Mouse (Mus musculus) stomach, embryonic 14.5 days (tissue): ENCODE measurements at regions not wholly inside any gene's neighbourhood (a gene's known extent, or its start where the extent isn't known, plus 50 kb on each side); places are given as distances from the start of the nearest gene placed in this dataset.

Experiments
- ATAC-seq: fragments of 200-750 bp; cut with Nextera tagmentation; 2 replicates; pipeline ENCODE4 v1.8.0; 2017; ENCODE audit warnings: low read depth, moderate TSS enrichment; ENCODE audit not compliant: insufficient number of reproducible peaks, insufficient read depth, low FRiP score
- H3K27ac ChIP-seq: fragments of 300-500 bp; sonication (generic); 2 replicates; pipeline ENCODE4 v1.5.1; 2014; ENCODE audit warnings: mild to moderate bottlenecking, low read length, moderate library complexity, mixed read lengths
- H3K27me3 ChIP-seq: fragments of 300-500 bp; sonication (generic); 2 replicates; pipeline ENCODE4 v1.6.1; 2014; ENCODE audit warnings: low read length, control low read depth, mixed read lengths; ENCODE audit not compliant: control insufficient read depth, insufficient read depth
- H3K36me3 ChIP-seq: fragments of 300-500 bp; sonication (generic); 2 replicates; pipeline ENCODE4 v1.6.1; 2014; ENCODE audit warnings: mild to moderate bottlenecking, control low read depth, low read length, moderate library complexity, mixed read lengths; ENCODE audit not compliant: control insufficient read depth, insufficient read depth
- H3K4me1 ChIP-seq: fragments of 300-500 bp; sonication (generic); 2 replicates; pipeline ENCODE4 v1.6.1; 2014; ENCODE audit warnings: low read length, control low read depth, mixed read lengths; ENCODE audit not compliant: control insufficient read depth, insufficient read depth
- H3K4me2 ChIP-seq: fragments of 300-500 bp; sonication (generic); replicated peaks from 2 replicates; pipeline ENCODE4 v1.6.1; 2014; ENCODE audit warnings: low read depth, low read length, control low read depth
- H3K4me3 ChIP-seq: fragments of 300-500 bp; sonication (generic); 2 replicates; pipeline ENCODE4 v1.5.1; 2014; ENCODE audit warnings: low read depth, low read length, control low read depth
- H3K9ac ChIP-seq: fragments of 300-500 bp; sonication (generic); replicated peaks from 2 replicates; pipeline ENCODE4 v1.6.1; 2014; ENCODE audit warnings: low read depth, mild to moderate bottlenecking, control low read depth, low read length, moderate library complexity, mixed read lengths
- H3K9me3 ChIP-seq: fragments of 300-500 bp; sonication (generic); 2 replicates; pipeline ENCODE4 v1.6.1; 2016; ENCODE audit warnings: low read depth, low read length, control low read depth; ENCODE audit not compliant: control insufficient read depth
- WGBS: fragments of 180-500 bp; shearing (Covaris S2); extraction: QIAGEN DNeasy Blood & Tissue Kit; methylation state at CpG from one replicate; pipeline ENCODE4 v1.1.7; 2014; 5-methylcytosine and 5-hydroxymethylcytosine counted together

DNA sequence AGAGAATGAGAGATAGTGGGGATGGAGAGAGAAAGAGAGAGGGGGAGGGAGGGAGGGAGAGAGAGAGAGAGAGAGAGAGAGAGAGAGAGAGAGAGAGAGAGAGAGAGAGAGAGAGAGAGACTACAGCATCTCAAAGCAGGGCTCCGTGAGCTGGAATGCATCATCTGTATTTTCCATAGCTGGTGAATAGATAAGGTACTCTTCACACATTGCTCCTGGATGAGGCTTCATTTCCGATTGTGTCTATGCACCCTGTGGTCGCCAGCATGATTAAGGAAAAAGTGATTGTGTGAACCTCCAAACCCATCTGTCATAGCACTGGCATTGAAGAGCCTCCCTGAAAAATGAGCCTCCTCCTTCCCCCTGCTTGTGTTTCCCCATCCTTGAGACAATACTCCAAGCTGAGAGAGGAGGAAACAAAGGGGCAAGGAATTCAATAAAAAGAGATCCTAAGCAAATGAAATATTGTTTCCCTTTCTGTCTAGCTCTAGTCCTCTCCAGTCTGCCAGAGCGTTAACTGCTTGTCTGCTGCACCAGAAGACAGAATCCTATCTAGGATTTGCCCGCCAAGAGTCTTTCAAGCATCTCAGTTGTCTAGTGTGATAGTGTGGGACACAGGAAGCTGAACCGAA lies 130.4 kb upstream of the Spats2l start:
- Histone ChIP-seq H3K9me3 (no peaks in the 10 kb centered on the region), H3K36me3 (no peaks in the 10 kb centered on the region), H3K9ac (no peak overlapping the region), H3K4me2 (no peak overlapping the region), H3K27ac (no peak overlapping the region), H3K4me3 (no peak overlapping the region), H3K4me1 (no peaks in the 10 kb centered on the region), H3K27me3 (no peaks in the 10 kb centered on the region)
- 41% methylated on average over 6 of the region's 6 CpGs for WGBS
- no peak for ATAC-seq

DNA sequence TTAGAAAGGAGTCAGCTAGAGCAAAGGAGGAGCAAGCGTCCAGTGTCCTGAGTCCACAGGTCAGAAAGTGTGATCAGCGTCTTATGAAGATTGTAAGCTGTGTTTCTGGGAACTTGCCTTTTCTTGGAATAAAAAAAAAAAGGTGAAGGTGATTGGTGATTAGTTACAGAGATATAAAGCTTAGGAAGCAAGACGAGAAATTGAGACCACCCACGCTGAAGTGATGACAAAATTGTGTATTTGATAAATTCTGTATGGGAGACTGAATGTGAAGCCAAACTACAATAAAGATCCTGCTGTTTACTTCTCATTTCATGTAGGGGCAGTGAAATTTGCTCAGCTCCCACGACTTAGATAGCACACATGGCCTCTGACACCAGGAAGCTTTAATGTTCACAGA lies 109.0 kb upstream of the Spats2l start:
- Histone ChIP-seq H3K27ac (no peak overlapping the region), H3K4me2 (no peak overlapping the region), H3K4me3 (no peak overlapping the region), H3K36me3 (no peaks in the 10 kb centered on the region), H3K27me3 (no peaks in the 10 kb centered on the region), H3K4me1 (no peaks in the 10 kb centered on the region), H3K9ac (no peak overlapping the region), H3K9me3 (no peaks in the 10 kb centered on the region)
- ATAC-seq = no peak
- 48% methylated on average over 5 of the region's 5 CpGs for WGBS

DNA sequence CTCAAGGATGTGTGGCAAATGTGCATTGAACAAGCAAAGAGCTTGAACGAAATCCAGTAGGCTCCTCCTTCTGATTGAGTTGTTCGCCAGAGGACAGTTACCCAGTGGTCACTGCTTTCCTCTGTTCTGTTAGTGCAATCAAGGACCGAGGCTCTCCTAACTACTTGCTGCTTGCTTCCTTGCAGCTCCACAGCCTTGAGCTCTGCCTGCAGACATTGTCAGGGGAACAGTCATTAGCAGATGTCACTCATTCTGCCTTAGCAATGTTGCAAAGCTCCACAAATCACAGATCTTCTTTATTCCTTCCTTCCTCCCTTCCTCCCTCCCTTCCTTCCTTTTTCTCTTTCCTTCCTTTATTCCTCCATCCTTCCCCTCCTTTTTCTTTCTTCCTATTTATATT lies 108.2 kb upstream of the Spats2l start:
- Histone ChIP-seq H3K9ac (no peak overlapping the region), H3K4me2 (no peak overlapping the region), H3K27ac (no peak overlapping the region), H3K4me3 (no peak overlapping the region), H3K27me3 (no peaks in the 10 kb centered on the region), H3K9me3 (no peaks in the 10 kb centered on the region), H3K4me1 (no peaks in the 10 kb centered on the region), H3K36me3 (no peaks in the 10 kb centered on the region)
- WGBS = 57% methylated on average over 3 of the region's 3 CpGs
- ATAC-seq = no peak

DNA sequence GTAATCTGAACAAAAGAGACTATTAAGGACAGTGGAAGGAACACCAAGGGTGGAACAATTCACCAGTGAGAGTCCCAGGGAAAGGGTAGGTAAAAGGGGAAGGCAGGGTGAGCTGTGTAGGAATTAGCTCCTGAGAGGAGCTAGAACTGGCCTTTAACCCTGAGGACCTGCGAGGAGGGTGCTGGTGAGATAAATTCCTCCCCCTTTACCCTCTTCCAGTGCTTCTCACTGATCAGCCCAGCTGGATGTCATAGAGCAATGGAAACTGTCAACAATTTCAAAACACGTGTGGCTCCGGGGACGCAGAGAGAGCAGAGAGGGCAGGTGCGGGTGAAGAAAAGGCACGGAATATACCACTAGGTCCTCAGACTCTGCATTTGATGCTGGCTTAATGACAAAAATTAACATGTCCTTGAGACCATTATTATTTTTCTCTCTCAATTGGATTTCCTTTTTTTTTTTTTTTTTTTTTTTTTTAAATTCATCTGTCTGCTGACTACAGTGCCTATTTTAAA lies 107.7 kb upstream of the Spats2l start:
- Histone ChIP-seq H3K4me3 (no peak overlapping the region), H3K9me3 (no peaks in the 10 kb centered on the region), H3K27ac (no peak overlapping the region), H3K27me3 (no peaks in the 10 kb centered on the region), H3K9ac (no peak overlapping the region), H3K4me1 (no peaks in the 10 kb centered on the region), H3K36me3 (no peaks in the 10 kb centered on the region), H3K4me2 (no peak overlapping the region)
- 56% methylated on average over 6 of the region's 6 CpGs for WGBS
- ATAC-seq = no peak

DNA sequence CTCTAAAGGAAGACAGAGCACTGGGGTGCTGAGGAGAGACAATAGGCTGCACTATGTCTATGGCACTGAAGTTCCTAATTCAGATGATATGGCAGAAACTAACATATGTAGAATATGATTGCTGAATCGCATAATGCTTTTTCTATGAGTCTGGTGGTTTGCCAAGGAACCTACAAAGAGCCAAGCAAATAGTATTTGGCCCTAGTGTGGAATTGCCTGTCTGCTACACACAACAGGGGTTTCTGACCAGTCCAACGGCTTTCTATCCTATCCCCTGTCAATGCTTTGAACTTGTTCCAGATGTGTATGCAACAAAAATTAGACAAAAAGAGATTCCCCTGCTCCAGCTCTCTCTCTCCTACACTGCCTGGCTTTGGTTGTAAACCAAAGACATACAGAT lies 100.5 kb upstream of the Spats2l start:
- no peak for ATAC-seq
- WGBS = 64% methylated on average over 2 of the region's 2 CpGs
- H3K27me3 ChIP-seq = no peaks in the 10 kb centered on the region
- H3K9ac ChIP-seq = no peak overlapping the region
- H3K4me3 ChIP-seq = no peak overlapping the region
- H3K27ac ChIP-seq = no peak overlapping the region
- no peaks in the 10 kb centered on the region for H3K36me3 ChIP-seq
- H3K9me3 ChIP-seq = no peaks in the 10 kb centered on the region
- H3K4me1 ChIP-seq = no peaks in the 10 kb centered on the region
- no peak overlapping the region for H3K4me2 ChIP-seq

DNA sequence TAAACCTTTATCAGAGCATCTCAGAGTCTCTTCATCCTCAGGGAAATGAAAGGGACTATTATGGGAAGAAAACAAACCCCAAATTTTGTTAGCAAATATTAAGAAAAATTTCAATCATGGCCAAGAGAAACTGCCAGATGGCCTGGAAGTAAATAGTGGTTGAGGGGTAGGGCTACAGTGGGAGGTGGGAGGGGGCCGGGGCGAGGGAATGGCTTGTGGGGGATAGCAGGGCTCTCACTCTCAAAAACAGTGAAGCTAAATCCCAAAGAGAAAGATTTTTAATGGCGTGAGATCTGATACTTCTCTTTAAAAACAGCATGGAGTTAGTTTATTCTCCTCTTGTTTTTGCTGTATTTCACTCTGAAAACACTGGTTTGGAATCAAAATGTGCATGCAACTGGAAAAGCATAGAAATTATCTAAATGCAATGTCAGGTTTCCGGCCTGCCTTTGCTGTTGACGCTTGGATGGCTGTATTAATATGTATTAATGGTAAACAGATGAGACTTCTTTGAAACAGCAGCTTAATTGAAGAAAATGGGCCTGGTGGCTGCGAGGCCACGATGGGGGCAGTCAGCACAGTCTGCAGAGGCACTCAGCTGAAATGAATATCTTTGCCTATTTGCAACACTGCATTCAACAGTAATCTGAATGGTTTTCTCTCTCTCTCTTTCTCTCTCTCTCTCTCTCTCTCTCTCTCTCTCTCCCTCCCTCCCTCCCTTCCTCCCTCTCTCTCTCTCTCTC lies 99.8 kb upstream of the Spats2l start:
- no peak for ATAC-seq
- Histone ChIP-seq H3K4me1 (no peaks in the 10 kb centered on the region), H3K36me3 (no peaks in the 10 kb centered on the region), H3K9ac (no peak overlapping the region), H3K27ac (no peak overlapping the region), H3K9me3 (no peaks in the 10 kb centered on the region), H3K27me3 (no peaks in the 10 kb centered on the region), H3K4me2 (no peak overlapping the region), H3K4me3 (no peak overlapping the region)
- WGBS = 50% methylated on average over 7 of the region's 7 CpGs

DNA sequence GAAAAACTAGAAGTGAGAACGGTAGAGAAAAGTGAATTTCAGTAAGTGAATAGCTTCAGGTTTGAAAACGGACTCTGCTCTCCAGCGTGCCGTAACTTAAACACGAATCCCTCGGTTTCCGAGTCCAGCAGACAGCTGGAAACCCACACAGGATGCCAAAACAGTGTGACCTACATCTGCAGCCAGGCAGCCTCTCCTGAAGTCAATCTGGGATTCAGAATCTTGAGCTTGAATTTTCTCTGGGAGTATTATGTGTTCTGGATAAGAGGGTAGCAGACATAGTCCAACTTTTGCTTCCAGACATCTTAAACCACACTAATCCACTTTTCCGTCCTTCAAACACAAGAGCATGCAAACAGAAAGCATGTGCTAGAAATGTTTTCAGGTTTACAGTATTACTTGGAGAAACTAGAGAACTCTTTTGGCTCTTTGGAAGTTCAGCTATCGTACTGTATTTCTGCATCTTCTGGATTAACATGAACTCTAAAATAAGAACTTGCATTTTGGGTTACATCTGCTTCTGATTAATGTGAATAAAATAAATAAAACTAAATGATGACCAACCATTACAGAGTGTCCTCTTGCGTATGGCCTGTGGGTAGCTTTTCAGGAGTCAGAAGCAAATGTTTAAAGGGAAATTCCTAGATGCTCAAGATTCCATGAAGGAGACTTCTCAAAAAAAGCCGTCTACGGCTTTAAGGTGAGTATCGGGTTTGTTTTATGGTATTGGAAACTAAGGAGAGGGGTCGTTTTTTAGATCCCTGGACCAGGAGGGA lies 89.4 kb upstream of the Spats2l start:
- no peak overlapping the region for H3K4me2 ChIP-seq
- 54% methylated on average over 14 of the region's 14 CpGs for WGBS
- no peaks in the 10 kb centered on the region for H3K4me1 ChIP-seq
- H3K9me3 ChIP-seq = no peaks in the 10 kb centered on the region
- H3K36me3 ChIP-seq = no peaks in the 10 kb centered on the region
- H3K4me3 ChIP-seq = no peak overlapping the region
- ATAC-seq = no peak
- no peak overlapping the region for H3K9ac ChIP-seq
- H3K27ac ChIP-seq = peak overlapping the region; percentile 13; the same call in 1 of the 2 replicates
- H3K27me3 ChIP-seq = no peaks in the 10 kb centered on the region

DNA sequence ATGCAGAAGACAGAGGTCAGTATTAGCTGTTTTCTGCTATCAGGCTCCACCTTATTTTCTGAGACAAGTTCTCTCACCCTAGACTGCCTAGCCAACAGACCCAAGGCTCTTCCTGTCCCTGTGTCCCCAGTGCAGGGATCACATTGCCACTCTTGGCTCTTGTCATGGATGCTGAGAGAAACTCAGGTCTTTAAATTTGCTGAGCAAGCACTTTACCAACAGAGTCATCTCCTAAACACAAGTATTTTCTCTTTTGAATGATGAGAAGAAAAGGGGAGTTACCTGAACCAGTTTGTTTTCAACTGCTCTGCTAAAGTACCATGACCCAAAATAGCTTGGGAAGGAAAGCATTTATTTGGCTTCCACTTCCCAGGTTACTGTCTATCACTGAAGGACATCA lies 84.7 kb upstream of the Spats2l start:
- H3K9me3 ChIP-seq = no peaks in the 10 kb centered on the region
- no peak overlapping the region for H3K4me3 ChIP-seq
- no peak overlapping the region for H3K9ac ChIP-seq
- no peaks in the 10 kb centered on the region for H3K27me3 ChIP-seq
- H3K36me3 ChIP-seq = no peaks in the 10 kb centered on the region
- no peak overlapping the region for H3K4me2 ChIP-seq
- no peaks in the 10 kb centered on the region for H3K4me1 ChIP-seq
- H3K27ac ChIP-seq = no peak overlapping the region
- no peak for ATAC-seq
